Mouse (Mus musculus) limb, embryonic 11.5 days (tissue): ENCODE measurements around the gene Fads6. TPM values are rescaled to one million over a fixed set of nuclear protein-coding genes. Genes with fewer than 3 reads are reported as not detected.

Experiments
- ATAC-seq: fragments of 200-750 bp; cut with Nextera tagmentation; 2 replicates; pipeline ENCODE4 v1.8.0; 2017; ENCODE audit warnings: low read depth; ENCODE audit not compliant: insufficient number of reproducible peaks, low FRiP score, low TSS enrichment
- DNase-seq: peaks from one replicate; pipeline ENCODE4 v3.0.0-alpha.2; 2015; ENCODE audit warnings: low spot score
- H3K27ac ChIP-seq: fragments of 300-500 bp; sonication (generic); replicated peaks from 2 replicates; pipeline ENCODE4 v1.5.1; 2014; ENCODE audit warnings: low read depth, mild to moderate bottlenecking, low read length
- H3K27me3 ChIP-seq: fragments of 300-500 bp; sonication (generic); 2 replicates; pipeline ENCODE4 v1.6.1; 2014; ENCODE audit warnings: mild to moderate bottlenecking, low read length, mixed read lengths; ENCODE audit not compliant: control insufficient read depth, insufficient read depth
- H3K36me3 ChIP-seq: fragments of 300-500 bp; sonication (generic); 2 replicates; pipeline ENCODE4 v1.6.1; 2014; ENCODE audit warnings: mild to moderate bottlenecking, low read length, moderate library complexity, mixed read lengths; ENCODE audit not compliant: control insufficient read depth, insufficient read depth
- H3K4me1 ChIP-seq: fragments of 300-500 bp; sonication (generic); 2 replicates; pipeline ENCODE4 v1.6.1; 2014; ENCODE audit warnings: low read length, mixed read lengths; ENCODE audit not compliant: control insufficient read depth, insufficient read depth
- H3K4me2 ChIP-seq: fragments of 300-500 bp; sonication (generic); 2 replicates; pipeline ENCODE4 v1.6.1; 2014; ENCODE audit warnings: low read depth, mild to moderate bottlenecking, moderate library complexity; ENCODE audit not compliant: severe bottlenecking
- H3K4me3 ChIP-seq: fragments of 300-500 bp; sonication (generic); 2 replicates; pipeline ENCODE4 v1.5.1; 2014; ENCODE audit warnings: low read depth, low read length
- H3K9ac ChIP-seq: fragments of 300-500 bp; sonication (generic); 2 replicates; pipeline ENCODE4 v1.6.1; 2014; ENCODE audit warnings: mild to moderate bottlenecking, low read length
- H3K9me3 ChIP-seq: fragments of 300-500 bp; sonication (generic); 2 replicates; pipeline ENCODE4 v1.6.1; 2016; ENCODE audit warnings: low read length; ENCODE audit not compliant: control insufficient read depth
- WGBS: fragments of 180-500 bp; shearing (Covaris S2); extraction: QIAGEN DNeasy Blood & Tissue Kit; methylation state at CpG from one replicate; pipeline ENCODE4 v1.1.7; 2014; 5-methylcytosine and 5-hydroxymethylcytosine counted together
- polyA plus RNA-seq: library from polyadenylated mRNA; unstranded; fragments of >200 nt; fragmentation: Nextera tagmentation; extraction: Ambion mirVana; gene quantifications from 2 replicates; pipeline ENCODE4 v1.2.1, GENCODE M21; 2014

Gene Fads6
- polyA plus RNA-seq, 1 experiment from 2014 or later: 0.04 TPM

- Histone ChIP-seq H3K4me3 (peak overlapping the region; percentile 39), H3K27ac (no peak overlapping the region), H3K9ac (peak overlapping the region; percentile 47), H3K9me3 (no peaks in the 10 kb centered on the region), H3K4me1 (peaks cover 24% of the 10 kb centered on the region), H3K4me2 (peak overlapping the region; percentile 85), H3K27me3 (peaks cover 56% of the 10 kb centered on the region), H3K36me3 (no peaks in the 10 kb centered on the region)
- ATAC-seq (no peak), DNase-seq (peak; percentile 61)
- 3% methylated on average over 63 of the region's 63 CpGs for WGBS
Measured at GRCm38 (mm10) chr11:115249721-115250404, 47.6 kb downstream of the Fads6 start.

GRCm38 (mm10) chr11:115247945-115248344, 49.5 kb downstream of the Fads6 start:
- ATAC-seq: no peak
- 70% methylated on average over 6 of the region's 6 CpGs for WGBS
- no peak overlapping the region; the same call in 1 of the 2 replicates for H3K4me2 ChIP-seq
- DNase-seq: no peak
- H3K9me3 ChIP-seq: no peaks in the 10 kb centered on the region
- peaks cover 49% of the 10 kb centered on the region for H3K27me3 ChIP-seq
- no peaks in the 10 kb centered on the region for H3K36me3 ChIP-seq
- H3K27ac ChIP-seq: no peak overlapping the region
- H3K4me3 ChIP-seq: no peak overlapping the region
- H3K9ac ChIP-seq: 0 out of 2 replicates have a peak overlapping the region, but pooled peaks have one; percentile 3
- peaks cover 32% of the 10 kb centered on the region for H3K4me1 ChIP-seq

- peaks cover 32% of the 10 kb centered on the region for H3K4me1 ChIP-seq
- WGBS: 11% methylated on average over 3 of the region's 3 CpGs
- no peaks in the 10 kb centered on the region for H3K9me3 ChIP-seq
- no peak overlapping the region for H3K4me2 ChIP-seq
- H3K36me3 ChIP-seq: no peaks in the 10 kb centered on the region
- ATAC-seq: no peak
- H3K27me3 ChIP-seq: peaks cover 43% of the 10 kb centered on the region
- H3K27ac ChIP-seq: no peak overlapping the region
- no peak overlapping the region for H3K9ac ChIP-seq
- H3K4me3 ChIP-seq: no peak overlapping the region
- DNase-seq: no peak
Measured at GRCm38 (mm10) chr11:115247240-115247639, 50.2 kb downstream of the Fads6 start.

- DNase-seq (no peak), ATAC-seq (no peak)
- Histone ChIP-seq H3K9me3 (no peaks in the 10 kb centered on the region), H3K4me2 (no peak overlapping the region), H3K36me3 (no peaks in the 10 kb centered on the region), H3K27me3 (peaks cover 40% of the 10 kb centered on the region), H3K4me3 (no peak overlapping the region), H3K27ac (no peak overlapping the region), H3K4me1 (peaks cover 32% of the 10 kb centered on the region), H3K9ac (no peak overlapping the region)
- 66% methylated on average over 8 of the region's 8 CpGs for WGBS
Measured at GRCm38 (mm10) chr11:115246386-115246785, 51.1 kb downstream of the Fads6 start.

- no peaks in the 10 kb centered on the region for H3K9me3 ChIP-seq
- no peaks in the 10 kb centered on the region for H3K36me3 ChIP-seq
- no peak overlapping the region for H3K9ac ChIP-seq
- H3K4me2 ChIP-seq: no peak overlapping the region
- peaks cover 30% of the 10 kb centered on the region for H3K4me1 ChIP-seq
- H3K4me3 ChIP-seq: no peak overlapping the region
- 79% methylated on average over 8 of the region's 8 CpGs for WGBS
- no peak overlapping the region for H3K27ac ChIP-seq
- peaks cover 25% of the 10 kb centered on the region for H3K27me3 ChIP-seq
- DNase-seq: no peak
- no peak for ATAC-seq
Measured at GRCm38 (mm10) chr11:115244840-115245239, 52.6 kb downstream of the Fads6 start.

- Histone ChIP-seq H3K27ac (no peak overlapping the region), H3K27me3 (peaks cover 14% of the 10 kb centered on the region)
- no peak for ATAC-seq
Measured at GRCm38 (mm10) chr11:115243783-115244182, 53.7 kb downstream of the Fads6 start.

GRCm38 (mm10) chr11:115242746-115243145, 54.7 kb downstream of the Fads6 start:
- Histone ChIP-seq H3K36me3 (no peaks in the 10 kb centered on the region), H3K4me2 (no peak overlapping the region), H3K27me3 (peaks cover 4% of the 10 kb centered on the region), H3K27ac (no peak overlapping the region), H3K4me1 (peaks cover 28% of the 10 kb centered on the region), H3K9ac (no peak overlapping the region), H3K9me3 (no peaks in the 10 kb centered on the region), H3K4me3 (no peak overlapping the region)
- ATAC-seq (no peak), DNase-seq (no peak)
- WGBS: 70% methylated on average over 3 of the region's 3 CpGs

More at GRCm38 (mm10) chr11:115243783-115244182, 53.7 kb downstream of the Fads6 start:
- Histone ChIP-seq H3K9ac (no peak overlapping the region), H3K4me1 (peaks cover 28% of the 10 kb centered on the region), H3K36me3 (no peaks in the 10 kb centered on the region), H3K4me3 (no peak overlapping the region), H3K9me3 (no peaks in the 10 kb centered on the region), H3K4me2 (no peak overlapping the region)
- DNase-seq: no peak
- 85% methylated on average over 12 of the region's 12 CpGs for WGBS

GRCm38 (mm10) chr11:115241402-115241801, 56.1 kb downstream of the Fads6 start:
- H3K4me3 ChIP-seq: no peak overlapping the region
- no peak overlapping the region for H3K27ac ChIP-seq
- H3K4me1 ChIP-seq: peaks cover 29% of the 10 kb centered on the region
- DNase-seq (no peak), ATAC-seq (no peak)
- no peak overlapping the region for H3K4me2 ChIP-seq
- no peak overlapping the region for H3K9ac ChIP-seq
- 0 out of 2 replicates have a peak, but pooled peaks cover 2% of the 10 kb centered on the region for H3K27me3 ChIP-seq
- no peaks in the 10 kb centered on the region for H3K36me3 ChIP-seq
- no peaks in the 10 kb centered on the region for H3K9me3 ChIP-seq
- WGBS: 79% methylated on average over 11 of the region's 11 CpGs
